Mouse (Mus musculus): ENCODE results near the gene Mbnl3.

The Mbnl3 gene

GRCm38 (mm10) chrX:51206432-51206831, at the start of gene Mbnl3:
Gene Mbnl3 (minus strand): TSS chrX:51206532.
- DNase-seq (ENCODE audit: inconsistent ontology term) = no peak

GRCm38 (mm10) chrX:51205548-51206324, 596 bp downstream of the Mbnl3 start:
- DNase-seq (ENCODE audit: inconsistent ontology term) = peak; percentile 40

GRCm38 (mm10) chrX:51204626-51205547, 1.4 kb downstream of the Mbnl3 start:
- peak; percentile 23 for DNase-seq (ENCODE audit: inconsistent ontology term)

- no peak for DNase-seq (ENCODE audit: inconsistent ontology term)
These were observed 9.3 kb downstream of the Mbnl3 start for GRCm38 (mm10) chrX:51197012-51197411.

GRCm38 (mm10) chrX:51171914-51172313, 34.4 kb downstream of the Mbnl3 start:
- no peak for DNase-seq (ENCODE audit: inconsistent ontology term)

GRCm38 (mm10) chrX:51171413-51171812, 34.9 kb downstream of the Mbnl3 start:
- DNase-seq (ENCODE audit: inconsistent ontology term) = no peak

GRCm38 (mm10) chrX:51170404-51170803, 35.9 kb downstream of the Mbnl3 start:
- no peak for DNase-seq (ENCODE audit: inconsistent ontology term)

- no peak for DNase-seq (ENCODE audit: inconsistent ontology term)
These were observed 36.8 kb downstream of the Mbnl3 start for GRCm38 (mm10) chrX:51169476-51170045.

- no peak for DNase-seq (ENCODE audit: inconsistent ontology term)
These were observed 38.4 kb downstream of the Mbnl3 start for GRCm38 (mm10) chrX:51167976-51168375.

- DNase-seq (ENCODE audit: inconsistent ontology term) = no peak
These were observed 41.6 kb downstream of the Mbnl3 start for GRCm38 (mm10) chrX:51164766-51165165.

- no peak for DNase-seq (ENCODE audit: inconsistent ontology term)
These were observed 57.9 kb downstream of the Mbnl3 start for GRCm38 (mm10) chrX:51148436-51148835.

- no peak for DNase-seq (ENCODE audit: inconsistent ontology term)
These were observed 60.0 kb downstream of the Mbnl3 start for GRCm38 (mm10) chrX:51146351-51146750.

- DNase-seq (ENCODE audit: inconsistent ontology term) = no peak
These were observed 66.3 kb downstream of the Mbnl3 start for GRCm38 (mm10) chrX:51140055-51140454.

- DNase-seq (ENCODE audit: inconsistent ontology term) = peak; percentile 50
These were observed 75.0 kb downstream of the Mbnl3 start for GRCm38 (mm10) chrX:51131325-51131724.

GRCm38 (mm10) chrX:51102748-51103147, 103.6 kb downstream of the Mbnl3 start:
- DNase-seq (ENCODE audit: inconsistent ontology term) = no peak

GRCm38 (mm10) chrX:51084972-51085371, 121.4 kb downstream of the Mbnl3 start:
- DNase-seq (ENCODE audit: inconsistent ontology term) = no peak

- DNase-seq (ENCODE audit: inconsistent ontology term) = no peak
These were observed 122.1 kb downstream of the Mbnl3 start for GRCm38 (mm10) chrX:51084211-51084610.

GRCm38 (mm10) chrX:51076744-51077143, 129.6 kb downstream of the Mbnl3 start:
- no peak for DNase-seq (ENCODE audit: inconsistent ontology term)
